Mouse (Mus musculus): ENCODE measurements around the gene Rapgef4.

Gene Rapgef4

GRCm38 (mm10) chr2:71985730-71986129, 4.7 kb downstream of the Rapgef4 start:
- DNase-seq = no peak

- DNase-seq = no peak
Observed at GRCm38 (mm10) chr2:71986276-71986848, 5.3 kb downstream of the Rapgef4 start.

GRCm38 (mm10) chr2:71988572-71988971, 7.5 kb downstream of the Rapgef4 start:
- no peak for DNase-seq

- no peak for DNase-seq
Observed at GRCm38 (mm10) chr2:71992129-71992528, 11.1 kb downstream of the Rapgef4 start.

GRCm38 (mm10) chr2:71993729-71994423, 12.8 kb downstream of the Rapgef4 start:
- DNase-seq = no peak

- no peak for DNase-seq
Observed at GRCm38 (mm10) chr2:71998531-71998930, 17.5 kb downstream of the Rapgef4 start.

GRCm38 (mm10) chr2:72000102-72000501, 19.1 kb downstream of the Rapgef4 start:
- no peak for DNase-seq

- no peak for DNase-seq
Observed at GRCm38 (mm10) chr2:72002843-72003370, 21.9 kb downstream of the Rapgef4 start.

- DNase-seq = no peak
Observed at GRCm38 (mm10) chr2:72003756-72004525, 22.9 kb downstream of the Rapgef4 start.

- DNase-seq = no peak
Observed at GRCm38 (mm10) chr2:72005051-72005450, 24.0 kb downstream of the Rapgef4 start.

GRCm38 (mm10) chr2:72009446-72010218, 28.6 kb downstream of the Rapgef4 start:
- no peak for DNase-seq

- DNase-seq = no peak
Observed at GRCm38 (mm10) chr2:72015366-72015765, 34.3 kb downstream of the Rapgef4 start.

GRCm38 (mm10) chr2:72016013-72016412, 35.0 kb downstream of the Rapgef4 start:
- no peak for DNase-seq

GRCm38 (mm10) chr2:72017168-72017567, 36.1 kb downstream of the Rapgef4 start:
- DNase-seq = no peak

GRCm38 (mm10) chr2:72018736-72019135, 37.7 kb downstream of the Rapgef4 start:
- DNase-seq = no peak

GRCm38 (mm10) chr2:72020755-72021154, 39.7 kb downstream of the Rapgef4 start:
- no peak for DNase-seq

GRCm38 (mm10) chr2:72021440-72021839, 40.4 kb downstream of the Rapgef4 start:
- no peak for DNase-seq

- DNase-seq = peak in 1 of 2 experiments; percentile 34
Observed at GRCm38 (mm10) chr2:72021845-72022244, 40.8 kb downstream of the Rapgef4 start.

- DNase-seq = no peak
Observed at GRCm38 (mm10) chr2:72023791-72024190, 42.8 kb downstream of the Rapgef4 start.

GRCm38 (mm10) chr2:72025660-72026059, 44.6 kb downstream of the Rapgef4 start:
- no peak for DNase-seq

- DNase-seq = no peak
Observed at GRCm38 (mm10) chr2:72026506-72026905, 45.5 kb downstream of the Rapgef4 start.

- DNase-seq = no peak
Observed at GRCm38 (mm10) chr2:72029081-72029480, 48.0 kb downstream of the Rapgef4 start.
